Mouse (Mus musculus) heart, postnatal 0 days (tissue): ENCODE data around the gene Vps33b. TPM values are rescaled to one million over a fixed set of nuclear protein-coding genes. Genes with fewer than 3 reads are reported as not detected.
"Not testable (repeated sequence)": the region's sequence is repeated elsewhere in the genome, so short reads cannot be mapped to it uniquely, and the experiment has no call there.

ENCODE experiments used
- ATAC-seq: fragments of 200-750 bp; cut with Nextera tagmentation; 2 replicates; pipeline ENCODE4 v1.8.0; 2017; ENCODE audit warnings: low read depth, moderate number of reproducible peaks, moderate library complexity; ENCODE audit not compliant: insufficient read depth
- DNase-seq: peaks from one replicate; pipeline ENCODE4 v3.0.0-alpha.2; 2016; ENCODE audit warnings: low spot score
- H3K27ac ChIP-seq: fragments of 300-500 bp; sonication (generic); 2 replicates; pipeline ENCODE4 v1.5.1; 2014; ENCODE audit warnings: low read depth, mild to moderate bottlenecking
- H3K27me3 ChIP-seq: fragments of 300-500 bp; sonication (generic); 2 replicates; pipeline ENCODE4 v1.6.1; 2014; ENCODE audit warnings: low read length, mixed read lengths; ENCODE audit not compliant: control insufficient read depth, insufficient read depth
- H3K36me3 ChIP-seq: fragments of 300-500 bp; sonication (generic); replicated peaks from 2 replicates; pipeline ENCODE4 v1.6.1; 2014; ENCODE audit warnings: low read length, mixed read lengths; ENCODE audit not compliant: control insufficient read depth, insufficient read depth
- H3K4me1 ChIP-seq: fragments of 300-500 bp; sonication (generic); 2 replicates; pipeline ENCODE4 v1.6.1; 2014; ENCODE audit warnings: antibody characterized with exemption; ENCODE audit not compliant: control insufficient read depth, insufficient read depth
- H3K4me2 ChIP-seq: fragments of 300-500 bp; sonication (generic); 2 replicates; pipeline ENCODE4 v1.6.1; 2014; ENCODE audit warnings: low read depth, mild to moderate bottlenecking, low read length, moderate library complexity
- H3K4me3 ChIP-seq: fragments of 300-500 bp; sonication (generic); 2 replicates; pipeline ENCODE4 v1.5.1; 2014; ENCODE audit warnings: low read depth, low read length
- H3K9ac ChIP-seq: fragments of 300-500 bp; sonication (generic); replicated peaks from 2 replicates; pipeline ENCODE4 v1.6.1; 2014; ENCODE audit warnings: low read depth, low read length, mixed read lengths
- H3K9me3 ChIP-seq: fragments of 300-500 bp; sonication (generic); replicated peaks from 2 replicates; pipeline ENCODE4 v1.6.1; 2016; ENCODE audit warnings: low read length; ENCODE audit not compliant: control insufficient read depth
- CTCF ChIP-seq: IDR thresholded peaks from 2 replicates; pipeline ENCODE4 v1.5.1; 2016; ENCODE audit warnings: antibody characterized with exemption, control low read depth, low read depth
- EP300 ChIP-seq: IDR thresholded peaks from 2 replicates; pipeline ENCODE4 v1.6.1; 2016; ENCODE audit warnings: antibody characterized with exemption, low read depth
- WGBS: fragments of 180-500 bp; shearing (Covaris S2); extraction: QIAGEN DNeasy Blood & Tissue Kit; methylation state at CpG from one replicate; pipeline ENCODE4 v1.1.7; 2014; 5-methylcytosine and 5-hydroxymethylcytosine counted together
- polyA plus RNA-seq: library from polyadenylated mRNA; unstranded; fragments of >200 nt; fragmentation: Nextera tagmentation; extraction: Ambion mirVana; gene quantifications from 2 replicates; pipeline ENCODE4 v1.2.1, GENCODE M21; 2015
- total RNA-seq: library from RNA; depleted of rRNA; stranded (reverse); fragments of >200 nt; gene quantifications from 2 replicates; pipeline ENCODE4 v1.2.3, GENCODE M21; 2014; ENCODE audit warnings: low replicate concordance

Gene Vps33b
- total and polyA plus RNA-seq, 2 experiments from 2014 or later, result 3.9 to 8.0 TPM

- H3K9me3 ChIP-seq, result no peaks in the 10 kb centered on the region
- H3K4me2 ChIP-seq, result no peak overlapping the region
- H3K36me3 ChIP-seq, result peaks cover 25% of the 10 kb centered on the region
- peaks cover 13% of the 10 kb centered on the region for H3K4me1 ChIP-seq
- ATAC-seq (no peak), DNase-seq (no peak)
- H3K4me3 ChIP-seq, result no peak overlapping the region
- no peaks in the 10 kb centered on the region for H3K27me3 ChIP-seq
- 68% methylated on average over 19 of the region's 19 CpGs for WGBS
- H3K9ac ChIP-seq, result no peak overlapping the region
- TF ChIP-seq CTCF (no peak), EP300 (no peak)
- H3K27ac ChIP-seq, result no peak overlapping the region
Measured at GRCm38 (mm10) chr7:80319846-80320496, 50.5 kb downstream of the Vps33b start.

GRCm38 (mm10) chr7:80323336-80323735 lies 53.9 kb downstream of the Vps33b start:
- ATAC-seq (no peak), DNase-seq (no peak)
- Histone ChIP-seq H3K27me3 (no peaks in the 10 kb centered on the region), H3K4me1 (peaks cover 13% of the 10 kb centered on the region), H3K4me3 (peak overlapping the region; percentile 58), H3K27ac (no peak overlapping the region), H3K36me3 (peaks cover 30% of the 10 kb centered on the region), H3K9ac (peak overlapping the region; percentile 57), H3K9me3 (no peaks in the 10 kb centered on the region), H3K4me2 (peak overlapping the region; percentile 78)
- no peak for TF ChIP-seq EP300
- TF ChIP-seq CTCF, result no peak
- WGBS, result 17% methylated on average over 8 of the region's 8 CpGs

GRCm38 (mm10) chr7:80324043-80324815 lies 54.8 kb downstream of the Vps33b start, which contains the start of gene Rccd1:
TSS of gene Rccd1 (minus strand) at chr7:80324454.
- Histone ChIP-seq H3K9me3 (no peaks in the 10 kb centered on the region), H3K27me3 (no peaks in the 10 kb centered on the region), H3K36me3 (peaks cover 39% of the 10 kb centered on the region), H3K4me1 (peaks cover 13% of the 10 kb centered on the region), H3K4me3 (peak within 1 kb of the TSS; percentile 58), H3K4me2 (peak within 1 kb of the TSS; percentile 78), H3K9ac (peak within 1 kb of the TSS; percentile 57), H3K27ac (peak within 1 kb of the TSS; percentile 88)
- TF ChIP-seq CTCF (no peak), EP300 (peak; percentile 61; the same call in 1 of the 2 replicates)
- WGBS, result 1% methylated on average over 38 of the region's 38 CpGs
- ATAC-seq, result peak; percentile 99
- peak; percentile 99 for DNase-seq

- not testable (repeated sequence) for H3K27me3 ChIP-seq, DNase-seq, H3K9me3 ChIP-seq, ATAC-seq, H3K9ac ChIP-seq
- WGBS, result 43% methylated on average over 5 of the region's 5 CpGs
- Histone ChIP-seq H3K27ac (peak overlapping the region; percentile 88), H3K4me1 (peaks cover 13% of the 10 kb centered on the region), H3K36me3 (peaks cover 45% of the 10 kb centered on the region), H3K4me3 (peak overlapping the region; percentile 58; the same call in 1 of the 2 replicates), H3K4me2 (peak overlapping the region; percentile 78; the same call in 1 of the 2 replicates)
Measured at GRCm38 (mm10) chr7:80324816-80325119, 55.3 kb downstream of the Vps33b start.

GRCm38 (mm10) chr7:80325292-80325868 lies 55.9 kb downstream of the Vps33b start:
- no peaks in the 10 kb centered on the region for H3K9me3 ChIP-seq
- H3K27me3 ChIP-seq, result no peaks in the 10 kb centered on the region
- peaks cover 13% of the 10 kb centered on the region for H3K4me1 ChIP-seq
- WGBS, result 90% methylated on average over 16 of the region's 16 CpGs
- peaks cover 51% of the 10 kb centered on the region for H3K36me3 ChIP-seq
- DNase-seq, result no peak
- 0 out of 2 replicates have a peak overlapping the region, but pooled peaks have one; percentile 44 for H3K27ac ChIP-seq
- no peak overlapping the region for H3K9ac ChIP-seq
- ATAC-seq, result no peak
- H3K4me3 ChIP-seq, result no peak overlapping the region
- no peak overlapping the region for H3K4me2 ChIP-seq
- TF ChIP-seq EP300 (no peak), CTCF (no peak)
